Mouse (Mus musculus): ENCODE data around the gene Ptprn2. TPM values are rescaled to one million over a fixed set of nuclear protein-coding genes. Genes with fewer than 3 reads are reported as not detected.

The Ptprn2 gene
- polyA plus RNA-seq, 1 experiment = 0.37 TPM

DNA sequence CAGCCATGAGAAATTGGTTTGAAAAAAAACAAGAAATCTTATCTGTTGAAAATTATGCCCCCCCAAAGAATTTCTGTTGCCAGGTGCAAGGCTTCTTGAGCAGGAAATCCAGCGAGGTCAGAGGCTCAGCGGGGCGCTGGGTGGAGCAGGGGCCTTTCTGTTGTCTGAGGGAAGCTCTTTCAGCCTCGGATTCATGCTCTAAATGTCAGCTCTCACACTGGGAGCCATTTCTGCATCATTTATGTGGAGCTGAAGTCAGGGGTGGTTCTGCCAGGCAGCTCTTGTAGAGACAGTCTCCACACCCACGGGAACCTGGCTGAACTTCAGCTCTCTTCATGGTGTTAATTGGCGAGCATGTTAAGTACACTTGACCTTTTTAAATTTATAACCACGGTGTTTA is 174.6 kb downstream of the Ptprn2 start:
- TF ChIP-seq EP300 (IDR thresholded peaks at IDR 0.05; ENCODE audit: insufficient read depth, low read depth, low read length) = 0 out of 2 replicates have a peak, but pooled peaks have one; percentile 57
- TF ChIP-seq POLR2A (IDR thresholded peaks at IDR 0.05; ENCODE audit: insufficient read depth, low read length) = no peak
- peaks cover 5% of the 10 kb centered on the region for H3K4me1 ChIP-seq (ENCODE audit: control insufficient read depth, insufficient read depth, low read length)
- no peaks in the 10 kb centered on the region for H3K9me3 ChIP-seq (replicated peaks; ENCODE audit: control insufficient read depth, insufficient read depth, low read length, poor library complexity, severe bottlenecking)
- no peak overlapping the region for H3K4me3 ChIP-seq (ENCODE audit: low read depth, low read length)
- H3K27me3 ChIP-seq (ENCODE audit: control insufficient read depth, insufficient read depth, low read length, poor library complexity, severe bottlenecking) = no peaks in the 10 kb centered on the region
- H3K36me3 ChIP-seq (ENCODE audit: control insufficient read depth, insufficient read depth, low read length, poor library complexity, severe bottlenecking) = no peaks in the 10 kb centered on the region
- H3K9ac ChIP-seq (ENCODE audit: low read depth, poor library complexity, severe bottlenecking) = no peak overlapping the region
- 0 out of 2 replicates have a peak overlapping the region, but pooled peaks have one; percentile 39 for H3K27ac ChIP-seq (ENCODE audit: insufficient read depth, low read length)

DNA sequence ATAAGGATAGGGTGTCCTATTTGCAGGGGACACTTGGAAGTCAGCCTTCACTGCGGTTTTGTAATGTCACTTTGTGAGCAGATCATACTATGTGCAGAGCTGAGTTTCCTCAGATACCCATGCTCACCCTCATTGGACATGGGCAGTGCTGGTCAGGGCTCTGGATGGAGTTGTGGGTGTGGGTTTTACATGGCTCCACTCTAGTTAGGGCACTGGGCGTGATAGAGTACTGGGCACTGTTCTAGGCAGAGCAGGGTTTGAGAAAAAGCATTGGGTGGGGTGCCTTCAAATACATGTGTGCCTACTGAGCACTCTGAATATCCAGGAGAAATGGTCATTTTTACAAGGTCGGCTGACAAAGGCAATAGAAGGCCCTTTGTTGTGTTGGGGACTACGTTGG is 175.5 kb downstream of the Ptprn2 start:
- Histone ChIP-seq H3K36me3 (ENCODE audit: control insufficient read depth, insufficient read depth, low read length, poor library complexity, severe bottlenecking) (no peaks in the 10 kb centered on the region), H3K27me3 (ENCODE audit: control insufficient read depth, insufficient read depth, low read length, poor library complexity, severe bottlenecking) (no peaks in the 10 kb centered on the region), H3K9ac (ENCODE audit: low read depth, poor library complexity, severe bottlenecking) (no peak overlapping the region), H3K27ac (ENCODE audit: insufficient read depth, low read length) (no peak overlapping the region), H3K4me1 (ENCODE audit: control insufficient read depth, insufficient read depth, low read length) (peaks cover 5% of the 10 kb centered on the region), H3K9me3 (replicated peaks; ENCODE audit: control insufficient read depth, insufficient read depth, low read length, poor library complexity, severe bottlenecking) (no peaks in the 10 kb centered on the region), H3K4me3 (ENCODE audit: low read depth, low read length) (no peak overlapping the region)
- no peak for TF ChIP-seq POLR2A (IDR thresholded peaks at IDR 0.05; ENCODE audit: insufficient read depth, low read length)
- TF ChIP-seq CTCF (IDR thresholded peaks at IDR 0.05; ENCODE audit: low read depth, low read length) = no peak

DNA sequence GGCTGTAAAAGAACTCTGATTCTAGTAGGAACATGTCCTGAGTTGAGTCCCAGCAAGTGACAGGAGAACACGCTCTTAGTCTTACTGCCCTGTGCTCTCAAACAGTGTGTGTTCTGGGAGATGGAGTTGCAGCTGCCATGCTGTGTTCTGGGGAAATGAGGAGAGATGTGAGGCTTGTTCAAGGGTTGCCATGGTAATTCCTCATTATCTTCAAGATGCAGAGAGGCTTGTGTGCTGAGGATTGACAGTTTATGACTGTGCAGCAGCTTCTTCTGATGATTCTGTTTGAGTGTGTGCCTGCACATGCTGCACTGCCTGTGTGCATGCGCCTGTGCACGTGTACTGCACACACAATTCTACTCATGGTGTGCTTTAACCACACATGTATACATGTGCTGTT is 192.2 kb downstream of the Ptprn2 start:
- Histone ChIP-seq H3K9me3 (replicated peaks; ENCODE audit: control insufficient read depth, insufficient read depth, low read length, poor library complexity, severe bottlenecking) (no peaks in the 10 kb centered on the region), H3K9ac (ENCODE audit: low read depth, poor library complexity, severe bottlenecking) (no peak overlapping the region), H3K27ac (ENCODE audit: insufficient read depth, low read length) (no peak overlapping the region), H3K36me3 (ENCODE audit: control insufficient read depth, insufficient read depth, low read length, poor library complexity, severe bottlenecking) (no peaks in the 10 kb centered on the region), H3K4me3 (ENCODE audit: low read depth, low read length) (no peak overlapping the region), H3K4me1 (ENCODE audit: control insufficient read depth, insufficient read depth, low read length) (no peaks in the 10 kb centered on the region), H3K27me3 (ENCODE audit: control insufficient read depth, insufficient read depth, low read length, poor library complexity, severe bottlenecking) (no peaks in the 10 kb centered on the region)
- TF ChIP-seq POLR2A (IDR thresholded peaks at IDR 0.05; ENCODE audit: insufficient read depth, low read length) = no peak
- no peak for TF ChIP-seq EP300 (IDR thresholded peaks at IDR 0.05; ENCODE audit: insufficient read depth, low read depth, low read length)
- no peak for TF ChIP-seq CTCF (IDR thresholded peaks at IDR 0.05; ENCODE audit: low read depth, low read length)

DNA sequence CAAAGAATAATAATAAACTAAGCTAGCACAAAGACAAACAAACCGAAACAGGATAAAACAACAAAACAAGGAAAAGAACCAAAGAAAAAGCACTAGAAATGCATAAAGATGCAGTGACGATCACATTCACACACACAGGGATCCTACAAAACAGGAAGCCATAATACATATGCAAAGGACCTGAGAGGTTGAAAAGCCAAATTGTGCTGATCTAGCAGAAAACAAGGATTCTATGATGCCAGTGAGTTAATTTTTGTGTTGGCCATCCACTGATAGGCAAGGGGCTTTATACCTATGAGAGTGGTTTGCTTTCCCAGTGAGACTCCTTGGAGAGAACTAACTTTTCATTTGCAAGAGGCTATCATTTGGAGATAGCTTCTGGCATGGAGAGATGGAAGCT is 204.3 kb downstream of the Ptprn2 start:
- Histone ChIP-seq H3K9ac (ENCODE audit: low read depth, poor library complexity, severe bottlenecking) (no peak overlapping the region), H3K36me3 (ENCODE audit: control insufficient read depth, insufficient read depth, low read length, poor library complexity, severe bottlenecking) (no peaks in the 10 kb centered on the region), H3K9me3 (replicated peaks; ENCODE audit: control insufficient read depth, insufficient read depth, low read length, poor library complexity, severe bottlenecking) (no peaks in the 10 kb centered on the region), H3K4me1 (ENCODE audit: control insufficient read depth, insufficient read depth, low read length) (no peaks in the 10 kb centered on the region), H3K27ac (ENCODE audit: insufficient read depth, low read length) (no peak overlapping the region), H3K27me3 (ENCODE audit: control insufficient read depth, insufficient read depth, low read length, poor library complexity, severe bottlenecking) (no peaks in the 10 kb centered on the region), H3K4me3 (ENCODE audit: low read depth, low read length) (no peak overlapping the region)
- TF ChIP-seq POLR2A (IDR thresholded peaks at IDR 0.05; ENCODE audit: insufficient read depth, low read length) (no peak), CTCF (IDR thresholded peaks at IDR 0.05; ENCODE audit: low read depth, low read length) (no peak), EP300 (IDR thresholded peaks at IDR 0.05; ENCODE audit: insufficient read depth, low read depth, low read length) (no peak)

DNA sequence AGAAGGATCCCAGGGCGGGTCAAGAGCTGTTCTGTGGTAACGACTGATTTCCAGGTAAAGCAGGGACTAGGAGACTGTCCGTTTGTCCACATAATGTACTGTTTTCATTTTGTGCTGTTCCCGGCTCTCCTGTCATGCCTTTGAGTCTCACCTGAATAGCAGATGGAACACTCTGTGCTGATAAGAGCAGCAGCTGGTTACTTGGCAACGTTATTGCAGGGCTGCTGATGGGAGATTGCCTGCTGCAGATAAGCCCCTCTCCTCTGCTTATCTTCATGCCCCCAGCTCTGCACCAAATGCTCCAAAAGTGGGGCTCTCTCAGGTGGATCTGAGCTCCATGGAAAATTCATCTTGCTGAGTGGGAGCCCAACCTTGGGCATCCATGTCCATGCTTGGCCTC is 224.0 kb downstream of the Ptprn2 start:
- Histone ChIP-seq H3K27me3 (ENCODE audit: control insufficient read depth, insufficient read depth, low read length, poor library complexity, severe bottlenecking) (no peaks in the 10 kb centered on the region), H3K4me3 (ENCODE audit: low read depth, low read length) (no peak overlapping the region), H3K9me3 (replicated peaks; ENCODE audit: control insufficient read depth, insufficient read depth, low read length, poor library complexity, severe bottlenecking) (no peaks in the 10 kb centered on the region), H3K36me3 (ENCODE audit: control insufficient read depth, insufficient read depth, low read length, poor library complexity, severe bottlenecking) (no peaks in the 10 kb centered on the region), H3K27ac (ENCODE audit: insufficient read depth, low read length) (no peak overlapping the region), H3K4me1 (ENCODE audit: control insufficient read depth, insufficient read depth, low read length) (no peaks in the 10 kb centered on the region), H3K9ac (ENCODE audit: low read depth, poor library complexity, severe bottlenecking) (no peak overlapping the region)
- TF ChIP-seq POLR2A (IDR thresholded peaks at IDR 0.05; ENCODE audit: insufficient read depth, low read length) (no peak), EP300 (IDR thresholded peaks at IDR 0.05; ENCODE audit: insufficient read depth, low read depth, low read length) (no peak), CTCF (IDR thresholded peaks at IDR 0.05; ENCODE audit: low read depth, low read length) (no peak)

DNA sequence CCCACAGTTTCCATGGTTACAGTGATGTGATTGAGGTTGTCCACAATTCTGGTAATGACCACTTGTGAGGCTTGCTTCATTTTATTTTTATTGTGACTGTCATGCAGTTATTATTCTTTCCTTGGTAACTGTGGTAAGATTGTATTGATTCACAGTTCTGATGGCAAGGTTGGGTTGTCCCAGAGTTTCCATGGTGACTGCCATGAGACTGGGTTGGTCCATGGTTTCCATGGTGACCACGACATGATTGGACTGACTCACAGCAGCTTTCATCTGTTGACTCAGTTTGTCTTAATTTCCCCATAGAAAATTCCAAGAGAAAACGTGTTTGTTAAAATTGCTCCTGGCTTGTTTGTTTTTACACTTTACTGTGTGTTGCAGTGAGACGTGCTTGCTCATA is 225.2 kb downstream of the Ptprn2 start:
- Histone ChIP-seq H3K27ac (ENCODE audit: insufficient read depth, low read length) (no peak overlapping the region), H3K4me1 (ENCODE audit: control insufficient read depth, insufficient read depth, low read length) (no peaks in the 10 kb centered on the region), H3K9me3 (replicated peaks; ENCODE audit: control insufficient read depth, insufficient read depth, low read length, poor library complexity, severe bottlenecking) (no peaks in the 10 kb centered on the region), H3K27me3 (ENCODE audit: control insufficient read depth, insufficient read depth, low read length, poor library complexity, severe bottlenecking) (no peaks in the 10 kb centered on the region), H3K4me3 (ENCODE audit: low read depth, low read length) (no peak overlapping the region), H3K9ac (ENCODE audit: low read depth, poor library complexity, severe bottlenecking) (no peak overlapping the region), H3K36me3 (ENCODE audit: control insufficient read depth, insufficient read depth, low read length, poor library complexity, severe bottlenecking) (no peaks in the 10 kb centered on the region)
- TF ChIP-seq EP300 (IDR thresholded peaks at IDR 0.05; ENCODE audit: insufficient read depth, low read depth, low read length) (no peak), POLR2A (IDR thresholded peaks at IDR 0.05; ENCODE audit: insufficient read depth, low read length) (no peak), CTCF (IDR thresholded peaks at IDR 0.05; ENCODE audit: low read depth, low read length) (no peak)

Measured in ES-Bruce4 (cell line).